Comparison of ENCODE assay signal across 7 mouse cellular contexts in the genomic region with DNA sequence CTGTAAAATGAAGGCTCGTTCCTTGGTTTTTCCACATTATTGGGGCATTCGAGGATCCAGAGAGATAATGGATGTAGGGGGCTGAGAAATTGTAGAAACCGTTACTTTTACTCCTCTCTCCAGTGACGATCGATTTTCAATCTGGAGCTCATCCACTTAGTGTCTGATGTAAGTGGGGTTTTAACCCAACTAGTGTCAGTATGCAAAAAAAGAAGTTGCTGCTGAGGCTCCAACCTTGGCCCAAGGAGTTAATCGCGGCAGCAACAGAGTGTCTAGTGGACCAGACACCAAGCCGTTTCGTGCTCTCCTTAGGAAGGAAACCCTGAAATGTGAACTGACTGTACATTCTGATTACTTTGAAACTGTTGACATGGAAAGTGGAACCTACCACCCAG. TPM values are rescaled to one million over a fixed set of nuclear protein-coding genes. Genes with fewer than 3 reads are reported as not detected.
DNase-seq lines count a peak whose midpoint lies in the region; ATAC-seq lines count a peak whose summit lies in the region.

No protein-coding gene starts in this region.

- H3K36me3 ChIP-seq in megakaryocyte, embryonic 14.5 days (replicated peaks; ENCODE audit: low read length) = peaks cover 36% of the 10 kb centered on the region
- H3K36me3 ChIP-seq in embryonic facial prominence, embryonic 15.5 days = peaks cover 5% of the 10 kb centered on the region; the same call in 1 of the 2 replicates
- peaks cover 27% of the 10 kb centered on the region for H3K36me3 ChIP-seq in limb, embryonic 10.5 days
- H3K36me3 ChIP-seq in stomach, embryonic 14.5 days (ENCODE audit: control insufficient read depth, insufficient read depth, low read length) = peaks cover 19% of the 10 kb centered on the region

- ATAC-seq in megakaryocyte, adult 5-6 weeks (ENCODE audit: poor library complexity, severe bottlenecking) = no peak
- no peak for ATAC-seq in embryonic facial prominence, embryonic 15.5 days (ENCODE audit: insufficient number of reproducible peaks, low FRiP score, low TSS enrichment, low read depth)
- ATAC-seq in stomach, embryonic 14.5 days (ENCODE audit: insufficient number of reproducible peaks, insufficient read depth, low FRiP score, low read depth) = no peak

- peak overlapping the region; percentile 94 for H3K27ac ChIP-seq in embryonic facial prominence, embryonic 15.5 days (replicated peaks)
- peak overlapping the region; percentile 92 for H3K27ac ChIP-seq in limb, embryonic 10.5 days
- peak overlapping the region; percentile 81 for H3K27ac ChIP-seq in stomach, embryonic 14.5 days (ENCODE audit: low read length)

- H3K27me3 ChIP-seq in megakaryocyte, embryonic 14.5 days (replicated peaks) = no peaks in the 10 kb centered on the region
- H3K27me3 ChIP-seq in embryonic facial prominence, embryonic 15.5 days = no peaks in the 10 kb centered on the region
- no peaks in the 10 kb centered on the region for H3K27me3 ChIP-seq in limb, embryonic 10.5 days (ENCODE audit: low read depth, poor library complexity, severe bottlenecking)
- no peaks in the 10 kb centered on the region for H3K27me3 ChIP-seq in stomach, embryonic 14.5 days (ENCODE audit: control insufficient read depth, insufficient read depth, low read length)

- peaks cover 3% of the 10 kb centered on the region for H3K9me3 ChIP-seq in megakaryocyte, embryonic 14.5 days
- H3K9me3 ChIP-seq in embryonic facial prominence, embryonic 15.5 days (replicated peaks) = no peaks in the 10 kb centered on the region
- no peaks in the 10 kb centered on the region for H3K9me3 ChIP-seq in limb, embryonic 10.5 days (replicated peaks)
- no peaks in the 10 kb centered on the region for H3K9me3 ChIP-seq in stomach, embryonic 14.5 days (ENCODE audit: control insufficient read depth, low read depth, low read length)

- DNase-seq in limb, embryonic 10.5 days (ENCODE audit: low spot score) = no peak
- no peak for DNase-seq in yolk sac, embryonic 10.5 days (ENCODE audit: low spot score)
- DNase-seq in urinary bladder, postnatal 4 days (ENCODE audit: low spot score in 2 of 2) = no peak

- WGBS in embryonic facial prominence, embryonic 15.5 days = under 1% methylated on average over 9 of the region's 9 CpGs
- 5% methylated on average over 9 of the region's 9 CpGs for WGBS in limb, embryonic 10.5 days
- 1% methylated on average over 9 of the region's 9 CpGs for WGBS in stomach, embryonic 14.5 days

- H3K4me2 ChIP-seq in embryonic facial prominence, embryonic 15.5 days (replicated peaks) = peak overlapping the region; percentile 66
- H3K4me2 ChIP-seq in stomach, embryonic 14.5 days (replicated peaks; ENCODE audit: low read depth, low read length) = peak overlapping the region; percentile 72

- H3K4me3 ChIP-seq in megakaryocyte, embryonic 14.5 days (replicated peaks) = peak overlapping the region; percentile 94
- H3K4me3 ChIP-seq in embryonic facial prominence, embryonic 15.5 days (replicated peaks) = peak overlapping the region; percentile 87
- H3K4me3 ChIP-seq in limb, embryonic 10.5 days = peak overlapping the region; percentile 79
- peak overlapping the region; percentile 79 for H3K4me3 ChIP-seq in stomach, embryonic 14.5 days (ENCODE audit: low read depth, low read length)

- peak overlapping the region; percentile 88 for H3K9ac ChIP-seq in embryonic facial prominence, embryonic 15.5 days
- peak overlapping the region; percentile 62 for H3K9ac ChIP-seq in stomach, embryonic 14.5 days (replicated peaks; ENCODE audit: low read depth, low read length)

- peaks cover 50% of the 10 kb centered on the region for H3K4me1 ChIP-seq in megakaryocyte, embryonic 14.5 days
- H3K4me1 ChIP-seq in embryonic facial prominence, embryonic 15.5 days = peaks cover 34% of the 10 kb centered on the region
- H3K4me1 ChIP-seq in limb, embryonic 10.5 days = peaks cover 29% of the 10 kb centered on the region
- peaks cover 30% of the 10 kb centered on the region for H3K4me1 ChIP-seq in stomach, embryonic 14.5 days (ENCODE audit: control insufficient read depth, insufficient read depth, low read length)

RNA-seq across cellular contexts. Expression of a gene that starts 1.1 kb away (rescaled TPM):
- polyA plus RNA-seq in megakaryocyte, embryonic 14.5 days (2012; ENCODE audit: insufficient read depth, low replicate concordance) = 74.6 and 104 TPM in 2 replicates
- total RNA-seq in megakaryocyte, adult 5-6 weeks (2015) = 16.7 and 17.5 TPM in 2 replicates
- 23.6 and 32.6 TPM in 2 replicates for total RNA-seq in megakaryocyte, adult 5-6 weeks (2017)
- 71.7 and 81.0 TPM in 2 replicates for polyA plus RNA-seq in embryonic facial prominence, embryonic 15.5 days (2015; fragmentation: Nextera tagmentation; extraction: Ambion mirVana)
- 44.3 and 50.8 TPM in 2 replicates for polyA plus RNA-seq in limb, embryonic 10.5 days (2016; fragmentation: Nextera tagmentation; extraction: Ambion mirVana)
- polyA plus RNA-seq in stomach, embryonic 14.5 days (2014; fragmentation: Nextera tagmentation; extraction: Ambion mirVana) = 130 and 132 TPM in 2 replicates

RNA-seq across cellular contexts. Expression of a gene that starts 5.7 kb away (rescaled TPM):
- 9.6 and 20.9 TPM in 2 replicates for polyA plus RNA-seq in megakaryocyte, embryonic 14.5 days (2012; ENCODE audit: insufficient read depth, low replicate concordance)
- total RNA-seq in megakaryocyte, adult 5-6 weeks (2015) = 54.6 and 60.0 TPM in 2 replicates
- 52.3 and 54.1 TPM in 2 replicates for total RNA-seq in megakaryocyte, adult 5-6 weeks (2017)
- polyA plus RNA-seq in embryonic facial prominence, embryonic 15.5 days (2015; fragmentation: Nextera tagmentation; extraction: Ambion mirVana) = 36.8 and 39.8 TPM in 2 replicates
- polyA plus RNA-seq in limb, embryonic 10.5 days (2016; fragmentation: Nextera tagmentation; extraction: Ambion mirVana) = 45.1 and 49.8 TPM in 2 replicates
- polyA plus RNA-seq in stomach, embryonic 14.5 days (2014; fragmentation: Nextera tagmentation; extraction: Ambion mirVana) = 43.5 and 46.8 TPM in 2 replicates

RNA-seq across cellular contexts. Expression of a gene that starts 10.3 kb away (rescaled TPM):
- polyA plus RNA-seq in megakaryocyte, embryonic 14.5 days (2012; ENCODE audit: insufficient read depth, low replicate concordance) = 3.9 TPM in 1 of 2 replicates, not detected in the other
- not detected in 2 replicates for total RNA-seq in megakaryocyte, adult 5-6 weeks (2015)
- 0.77 TPM in 1 of 2 replicates, not detected in the other for total RNA-seq in megakaryocyte, adult 5-6 weeks (2017)
- polyA plus RNA-seq in embryonic facial prominence, embryonic 15.5 days (2015; fragmentation: Nextera tagmentation; extraction: Ambion mirVana) = not detected in 2 replicates
- not detected in 2 replicates for polyA plus RNA-seq in limb, embryonic 10.5 days (2016; fragmentation: Nextera tagmentation; extraction: Ambion mirVana)
- polyA plus RNA-seq in stomach, embryonic 14.5 days (2014; fragmentation: Nextera tagmentation; extraction: Ambion mirVana) = not detected in 2 replicates

RNA-seq across cellular contexts. Expression of a gene that starts 12.9 kb away (rescaled TPM):
- 1.4 and 11.2 TPM in 2 replicates for polyA plus RNA-seq in megakaryocyte, embryonic 14.5 days (2012; ENCODE audit: insufficient read depth, low replicate concordance)
- total RNA-seq in megakaryocyte, adult 5-6 weeks (2015) = 3.0 and 3.5 TPM in 2 replicates
- 0.41 and 1.1 TPM in 2 replicates for total RNA-seq in megakaryocyte, adult 5-6 weeks (2017)
- polyA plus RNA-seq in embryonic facial prominence, embryonic 15.5 days (2015; fragmentation: Nextera tagmentation; extraction: Ambion mirVana) = 2.5 and 4.8 TPM in 2 replicates
- polyA plus RNA-seq in limb, embryonic 10.5 days (2016; fragmentation: Nextera tagmentation; extraction: Ambion mirVana) = 1.0 and 1.3 TPM in 2 replicates
- 2.8 and 5.8 TPM in 2 replicates for polyA plus RNA-seq in stomach, embryonic 14.5 days (2014; fragmentation: Nextera tagmentation; extraction: Ambion mirVana)

RNA-seq across cellular contexts. Expression of a gene that starts 29.7 kb away (rescaled TPM):
- polyA plus RNA-seq in megakaryocyte, embryonic 14.5 days (2012; ENCODE audit: insufficient read depth, low replicate concordance) = 4.7 TPM in 1 of 2 replicates, not detected in the other
- total RNA-seq in megakaryocyte, adult 5-6 weeks (2015) = 0.11 TPM in 1 of 2 replicates, not detected in the other
- total RNA-seq in megakaryocyte, adult 5-6 weeks (2017) = 0.11 and 0.33 TPM in 2 replicates
- polyA plus RNA-seq in embryonic facial prominence, embryonic 15.5 days (2015; fragmentation: Nextera tagmentation; extraction: Ambion mirVana) = 456 and 604 TPM in 2 replicates
- 45.4 and 60.0 TPM in 2 replicates for polyA plus RNA-seq in limb, embryonic 10.5 days (2016; fragmentation: Nextera tagmentation; extraction: Ambion mirVana)
- polyA plus RNA-seq in stomach, embryonic 14.5 days (2014; fragmentation: Nextera tagmentation; extraction: Ambion mirVana) = 790 and 843 TPM in 2 replicates
